Mouse (Mus musculus) cerebellum, adult 2 months (tissue): ENCODE measurements around the gene Dlgap3.

ENCODE experiments used
- CTCF ChIP-seq: fragments of 200-500 bp; IDR thresholded peaks from 2 replicates; pipeline ENCODE4 v1.5.1; 2011; ENCODE audit warnings: low read depth, mild to moderate bottlenecking, control low read depth, low read length, moderate library complexity, borderline replicate concordance; ENCODE audit not compliant: insufficient read depth
- POLR2A ChIP-seq: fragments of 200-500 bp; IDR thresholded peaks from 2 replicates; pipeline ENCODE4 v1.6.1; 2011; ENCODE audit warnings: low read length, control low read depth, borderline replicate concordance; ENCODE audit not compliant: insufficient read depth

DNA sequence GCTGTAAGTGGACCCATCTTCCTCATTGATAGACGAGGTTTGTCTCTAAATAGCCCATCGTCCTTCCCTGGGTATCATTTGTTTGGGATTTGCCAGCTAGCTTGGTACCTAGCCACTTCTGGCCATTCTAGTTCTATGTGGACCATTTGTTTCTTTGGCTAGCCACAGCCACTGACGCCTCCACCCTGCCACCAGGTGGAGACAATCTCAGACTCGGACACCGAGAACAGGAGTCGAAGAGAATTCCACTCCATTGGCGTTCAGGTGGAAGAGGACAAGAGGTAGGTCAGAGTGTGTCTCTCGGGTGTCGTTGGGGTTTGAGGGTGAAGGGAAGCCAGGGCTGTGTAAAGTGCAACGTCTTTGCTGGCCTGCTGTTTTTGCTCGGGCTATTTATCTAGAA lies 46.1 kb downstream of the Dlgap3 start:
- peak; percentile 68 for TF ChIP-seq CTCF
- no peak for TF ChIP-seq POLR2A
